Mouse (Mus musculus) frontal cortex, postnatal 36 days (tissue): ENCODE data around the gene Btbd3.
A peak's percentile ranks its signal among the peaks of the same experiment; 100 is the strongest.
"Not testable (repeated sequence)": the region's sequence is repeated elsewhere in the genome, so short reads cannot be mapped to it uniquely, and the experiment has no call there.

Experiments used
- DNase-seq, 2 experiments: peaks; one replicate each; pipeline ENCODE4 v3.0.0; 2022; ENCODE audit warnings: low spot score in 2 of 2

Gene Btbd3

DNA sequence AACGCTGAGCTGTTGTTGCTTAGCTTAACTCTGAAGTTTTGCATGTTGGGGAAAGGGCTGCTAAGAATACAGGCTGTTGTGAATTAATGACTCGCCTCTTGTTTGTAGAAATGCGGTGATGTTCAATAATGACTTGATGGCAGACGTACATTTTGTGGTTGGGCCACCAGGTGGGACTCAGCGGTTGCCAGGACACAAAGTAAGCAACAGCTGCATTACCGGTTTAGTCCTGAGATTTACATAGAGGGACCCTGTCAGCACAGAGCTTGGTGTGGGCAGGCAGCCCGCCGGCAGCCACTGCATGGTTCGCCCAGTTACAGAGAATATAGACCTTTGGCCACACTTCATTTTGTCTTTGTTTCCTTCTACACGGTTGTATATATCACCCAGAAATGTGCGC, 23.3 kb downstream of the Btbd3 start:
- DNase-seq: peak in 1 of 2 experiments; percentile 23

DNA sequence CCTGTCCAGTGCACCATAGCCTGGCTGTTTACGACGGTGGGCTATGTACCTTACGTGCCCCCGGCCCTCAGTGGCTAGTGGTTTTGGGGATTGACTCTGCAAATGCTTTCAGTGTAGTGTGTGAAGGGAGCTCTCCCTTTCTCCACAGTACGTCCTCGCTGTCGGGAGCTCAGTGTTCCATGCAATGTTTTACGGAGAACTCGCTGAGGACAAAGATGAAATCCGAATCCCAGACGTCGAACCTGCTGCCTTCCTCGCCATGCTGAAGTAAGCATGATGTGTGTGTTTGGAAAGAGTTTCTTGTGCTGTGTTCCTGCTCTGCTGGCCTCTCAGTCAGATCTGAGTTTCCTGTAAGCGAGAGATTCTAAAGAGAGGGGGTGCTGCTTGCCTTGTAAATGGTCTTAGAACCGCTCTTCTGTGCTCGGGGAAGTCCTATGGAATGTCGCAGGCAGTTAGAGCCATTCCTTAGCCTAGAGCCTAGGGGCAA, 23.9 kb downstream of the Btbd3 start:
- DNase-seq: peak; percentile 42 to 53

DNA sequence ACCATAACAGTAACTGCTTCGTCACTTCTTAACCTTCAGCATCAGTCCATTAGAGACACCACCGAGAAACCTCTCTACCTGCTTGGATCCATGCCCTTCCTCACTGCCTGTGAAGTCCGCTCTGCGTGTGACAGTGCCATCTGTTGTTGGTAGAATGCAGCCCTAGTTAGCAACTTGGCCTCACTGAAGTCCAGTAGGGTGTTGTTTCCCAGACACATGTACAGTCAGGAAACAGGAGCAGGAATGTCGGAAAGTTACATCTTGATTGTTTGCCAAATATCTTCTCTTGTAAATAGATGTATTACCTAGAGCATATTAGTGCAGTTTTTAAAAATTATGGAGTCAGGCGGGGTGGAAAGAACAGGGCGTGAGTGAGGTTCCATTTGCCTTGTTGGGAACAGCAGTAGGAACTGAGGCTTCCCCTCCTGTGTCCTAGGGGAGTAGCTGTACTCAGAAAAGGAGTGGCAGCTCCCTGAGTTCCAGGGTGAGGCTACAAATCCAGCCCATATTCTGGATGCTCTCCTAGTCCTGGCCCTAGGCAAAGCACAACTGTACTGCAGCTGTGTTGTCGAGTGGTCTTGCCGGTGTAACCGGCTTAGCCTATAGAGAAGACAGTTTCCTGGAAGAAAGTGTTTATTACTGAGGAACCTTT, 25.3 kb downstream of the Btbd3 start:
- DNase-seq: peak in 1 of 2 experiments; percentile 43

- DNase-seq: no peak
Observed at GRCm38 (mm10) chr2:138283372-138283771, 27.0 kb downstream of the Btbd3 start.

DNA sequence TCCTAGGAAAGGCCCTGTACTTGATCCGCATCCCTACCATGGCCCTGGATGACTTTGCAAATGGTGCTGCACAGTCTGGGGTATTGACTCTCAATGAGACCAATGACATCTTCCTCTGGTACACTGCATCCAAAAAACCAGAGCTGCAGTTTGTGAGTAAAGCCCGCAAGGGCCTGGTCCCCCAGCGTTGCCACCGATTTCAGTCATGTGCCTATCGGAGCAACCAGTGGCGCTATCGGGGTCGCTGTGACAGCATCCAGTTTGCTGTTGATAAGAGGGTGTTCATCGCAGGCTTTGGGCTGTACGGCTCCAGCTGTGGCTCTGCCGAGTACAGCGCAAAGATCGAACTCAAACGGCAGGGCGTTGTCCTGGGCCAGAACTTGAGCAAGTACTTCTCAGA, 27.5 kb downstream of the Btbd3 start:
- DNase-seq: no peak

DNA sequence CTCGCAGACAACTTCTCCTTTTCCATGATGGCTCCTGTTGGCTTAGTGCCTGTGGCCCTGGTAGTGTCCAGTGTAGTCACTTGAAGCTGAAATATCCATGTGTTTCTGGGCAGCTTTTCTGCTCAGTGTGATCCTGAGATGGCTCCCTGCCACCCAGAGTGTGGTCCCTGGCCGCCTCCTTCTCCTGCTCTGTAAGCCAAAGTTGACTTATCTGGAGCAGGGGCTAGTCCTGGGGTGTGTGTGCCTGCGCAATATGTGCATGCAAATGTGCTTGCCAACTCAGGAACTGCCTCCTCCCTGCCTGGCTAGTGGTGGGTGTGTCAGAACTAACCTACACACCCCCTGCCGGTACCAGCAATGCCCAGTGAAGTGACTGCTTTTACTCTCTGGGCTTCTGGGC, 29.4 kb downstream of the Btbd3 start:
- DNase-seq: no peak

DNA sequence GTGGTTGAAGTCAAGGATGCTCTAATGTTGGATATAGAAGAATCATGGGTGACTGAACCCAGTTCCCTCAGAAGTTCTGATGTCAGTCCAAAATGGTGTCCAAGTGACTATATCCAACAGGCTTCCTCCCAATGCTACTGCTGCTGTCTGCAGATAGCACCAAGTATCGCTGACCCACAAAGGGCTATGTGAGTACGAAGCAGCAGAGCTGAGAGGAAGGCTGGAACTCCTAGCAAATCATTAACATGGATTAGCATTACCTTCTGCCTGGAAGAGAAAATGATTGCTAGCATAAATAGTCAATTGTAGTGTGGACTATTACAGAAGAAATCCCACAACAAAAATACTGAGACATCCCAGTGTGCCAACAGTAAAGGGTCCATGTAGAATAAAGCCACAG, 33.8 kb downstream of the Btbd3 start:
- DNase-seq: no peak

DNA sequence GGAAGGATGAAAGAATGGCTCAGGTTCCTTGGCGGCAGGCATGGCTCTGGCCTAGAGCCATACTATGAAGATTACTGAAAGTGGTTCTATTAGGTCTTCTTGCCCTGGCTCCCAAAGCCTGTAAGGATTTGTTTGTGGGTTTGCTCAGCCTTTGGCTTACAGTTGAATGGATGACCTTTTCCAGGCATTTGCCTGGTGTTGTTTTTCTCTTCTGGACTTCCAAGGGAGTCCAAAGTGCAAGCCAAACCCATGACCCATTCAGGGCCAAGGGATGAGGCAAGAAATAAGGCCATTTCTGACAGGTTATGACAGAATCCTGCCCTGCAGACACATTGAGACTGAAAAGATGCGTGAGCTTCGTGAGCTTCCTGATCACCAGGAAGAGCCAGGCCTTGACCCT, 37.9 kb downstream of the Btbd3 start:
- no peak for DNase-seq

GRCm38 (mm10) chr2:138306236-138306635, 49.9 kb downstream of the Btbd3 start:
- no peak for DNase-seq

DNA sequence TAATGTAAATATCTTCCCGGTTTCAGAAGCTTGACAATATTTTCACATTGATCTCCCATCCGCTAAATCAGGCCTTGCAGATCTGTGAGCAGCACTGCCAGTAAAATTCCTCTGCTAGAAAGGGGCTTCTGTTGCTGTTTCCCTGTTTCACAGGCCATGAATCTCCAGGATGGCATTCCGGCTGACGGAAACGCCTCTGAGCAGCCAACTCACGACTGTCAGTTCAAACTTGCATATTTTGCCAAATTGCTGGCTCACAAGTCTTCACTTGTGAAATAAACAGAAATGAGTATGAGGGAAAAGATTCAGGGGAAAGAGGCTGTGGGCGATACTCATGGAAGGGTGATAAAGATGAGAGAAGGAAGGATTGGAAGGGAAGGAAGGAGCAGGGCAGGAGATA, 59.3 kb downstream of the Btbd3 start:
- peak; percentile 26 to 33 for DNase-seq

DNA sequence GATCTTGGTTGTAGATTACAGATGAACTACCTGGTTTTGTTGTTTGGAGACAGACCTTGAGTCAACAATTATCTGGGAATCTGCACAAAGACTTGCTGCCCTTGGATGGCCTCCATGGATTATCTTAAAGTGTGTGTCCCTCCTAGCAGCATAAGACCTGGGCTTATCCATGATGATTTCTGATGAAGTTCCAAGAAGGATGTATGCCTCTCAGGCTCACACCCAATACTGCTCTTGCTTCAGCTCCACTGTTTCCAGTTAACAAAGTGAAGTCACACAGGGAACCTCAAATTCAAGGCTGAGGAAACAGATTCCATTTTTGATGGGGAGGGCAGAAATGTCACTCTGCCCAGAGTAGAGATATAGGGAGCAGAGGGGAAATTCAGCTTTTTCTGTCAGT, 64.0 kb downstream of the Btbd3 start:
- DNase-seq: no peak

GRCm38 (mm10) chr2:138321041-138321481, 64.7 kb downstream of the Btbd3 start:
- DNase-seq: no peak

- no peak for DNase-seq
Observed at GRCm38 (mm10) chr2:138322270-138323114, 66.1 kb downstream of the Btbd3 start.

- no peak for DNase-seq
Observed at GRCm38 (mm10) chr2:138326367-138326766, 70.0 kb downstream of the Btbd3 start.

DNA sequence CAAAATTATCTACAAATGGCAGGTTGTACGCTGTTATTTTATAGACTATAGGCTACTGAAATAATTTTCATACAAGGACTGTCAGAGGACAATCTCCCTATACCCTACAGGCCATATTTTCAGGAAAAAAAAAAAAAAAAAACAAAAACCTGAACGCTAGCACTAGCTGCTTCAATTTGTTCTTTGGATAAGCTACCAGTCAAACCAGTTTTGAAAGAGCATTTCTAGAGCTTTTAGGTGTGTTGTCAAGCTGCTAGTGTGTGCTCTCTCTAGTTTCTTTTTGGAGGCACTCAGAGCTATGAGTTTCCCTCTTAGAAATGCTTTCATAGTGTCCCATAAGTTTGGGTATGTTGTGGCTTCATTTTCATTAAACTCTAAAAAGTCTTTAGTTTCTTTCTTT, 77.8 kb downstream of the Btbd3 start:
- not testable (repeated sequence) for DNase-seq

DNA sequence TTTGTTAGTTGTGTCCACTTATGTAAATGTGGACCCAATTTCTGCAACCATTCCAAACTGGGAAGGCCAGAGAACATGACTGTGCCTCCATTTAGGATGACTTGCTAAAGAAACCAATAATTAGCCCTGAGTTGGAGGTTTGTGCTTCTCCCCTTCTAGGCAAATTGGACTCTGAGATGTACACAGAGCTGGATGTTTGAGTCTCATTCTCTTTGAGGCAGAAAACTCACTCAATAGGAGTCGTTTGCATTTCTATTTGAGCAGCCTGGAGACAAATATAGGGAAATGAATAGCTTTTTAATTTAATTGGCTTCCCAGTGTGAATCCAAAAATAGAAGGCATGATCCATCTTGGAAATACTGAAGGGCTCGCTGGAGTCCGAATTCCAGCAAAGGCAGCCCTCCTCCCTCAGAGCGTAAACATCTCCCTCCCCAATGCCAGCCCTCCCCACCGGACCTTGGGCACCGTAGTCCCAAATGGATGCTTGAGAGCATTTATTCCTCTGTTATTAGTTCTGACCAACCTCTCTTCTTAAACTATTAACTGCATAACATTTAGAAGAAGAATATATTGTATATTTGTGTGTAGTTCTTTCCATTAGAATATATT, 81.6 kb downstream of the Btbd3 start:
- no peak for DNase-seq

DNA sequence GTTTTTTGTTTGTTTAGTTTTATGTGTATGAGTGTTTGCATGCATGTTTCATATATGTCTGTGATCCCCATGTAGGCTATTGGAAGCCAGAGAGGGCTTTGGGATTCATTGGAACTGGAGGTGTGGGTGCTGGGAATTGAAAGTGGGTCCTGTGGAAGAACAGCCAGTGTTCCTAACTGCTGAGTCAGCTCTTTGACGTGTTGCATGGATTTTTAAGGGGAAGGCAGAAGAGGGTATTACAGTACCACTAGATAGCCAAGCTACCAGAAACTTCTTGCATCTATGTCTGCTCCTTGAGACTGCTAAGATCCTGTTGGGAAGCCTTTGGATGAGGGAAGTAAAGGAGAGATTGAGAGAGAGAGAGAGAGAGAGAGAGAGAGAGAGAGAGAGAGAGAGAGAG, 82.2 kb downstream of the Btbd3 start:
- DNase-seq: no peak

DNA sequence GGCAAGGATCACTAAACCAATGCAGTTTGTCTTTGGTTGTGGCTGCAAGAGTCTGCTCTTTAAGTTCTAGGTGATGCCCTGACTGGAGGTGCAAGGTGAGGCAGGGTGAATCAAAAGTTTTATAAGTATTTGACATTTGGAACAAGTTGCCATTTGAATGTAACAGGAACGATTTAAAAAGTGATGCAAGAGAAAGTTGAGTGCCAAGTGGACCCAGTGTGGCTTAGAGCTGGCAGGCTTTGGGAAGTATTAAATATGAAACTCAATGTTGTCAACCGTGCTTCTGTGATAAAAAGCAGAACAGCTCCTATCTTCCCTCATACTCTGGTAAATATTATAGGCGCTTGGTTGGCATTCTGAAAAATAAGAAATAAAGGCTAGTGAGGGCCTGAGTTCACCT, 99.0 kb downstream of the Btbd3 start:
- no peak for DNase-seq

GRCm38 (mm10) chr2:138362474-138362873, 106.1 kb downstream of the Btbd3 start:
- no peak for DNase-seq

DNA sequence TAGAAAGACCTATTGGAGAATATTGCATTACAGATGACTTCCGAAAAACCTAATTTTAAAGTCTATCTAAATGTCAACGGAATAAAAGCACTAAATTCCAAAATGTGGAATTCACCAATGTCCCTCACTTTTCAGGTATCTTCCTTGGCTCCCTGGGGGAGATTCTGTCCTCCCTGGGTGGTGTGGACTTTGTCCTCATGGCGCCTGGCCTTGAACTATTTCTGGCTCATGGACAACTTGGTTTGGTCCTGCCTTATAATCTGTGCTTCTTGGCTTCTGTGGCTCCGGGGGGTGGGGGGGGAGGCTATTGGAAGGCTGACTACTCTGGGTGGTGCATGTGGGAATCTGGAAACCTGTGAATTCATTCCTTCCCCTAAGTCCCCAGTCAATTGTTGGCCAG, 109.0 kb downstream of the Btbd3 start:
- DNase-seq: no peak

- no peak for DNase-seq
Observed at GRCm38 (mm10) chr2:138374556-138374955, 118.2 kb downstream of the Btbd3 start.

DNA sequence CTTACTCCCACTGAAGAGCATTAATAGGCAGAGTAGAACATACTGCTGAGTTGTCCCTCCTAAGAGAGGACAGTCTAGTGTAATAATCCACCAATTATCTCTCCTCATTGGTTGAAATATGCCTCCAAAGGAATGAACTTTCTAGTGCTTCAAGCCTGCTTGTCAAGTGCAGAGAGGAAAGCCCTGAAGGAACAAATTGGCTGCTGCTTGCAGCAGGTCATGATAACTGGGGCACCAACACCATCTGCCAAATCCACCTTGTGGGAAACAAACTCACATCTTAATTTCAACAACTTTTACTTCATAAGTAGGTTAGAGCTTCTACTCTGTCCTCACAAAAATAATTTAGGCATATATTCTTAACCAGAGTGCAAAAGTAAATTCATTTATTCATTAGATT, 122.5 kb downstream of the Btbd3 start:
- no peak for DNase-seq

GRCm38 (mm10) chr2:138384762-138385161, 128.4 kb downstream of the Btbd3 start:
- no peak for DNase-seq
